Comparison of ENCODE assay signal across 26 mouse cellular contexts in genomic region chr13:22317366-22317765, GRCm38 (mm10). TPM values are rescaled to one million over a fixed set of nuclear protein-coding genes. Genes with fewer than 3 reads are reported as not detected.
"Had no signal": no experiment of that assay in that cellular context is flagged by ENCODE, and none has a peak within 500 bp of the region (broad histone marks: within the 10 kb centered on the region; RNA-seq: fewer than 3 reads in every experiment).

No protein-coding gene starts in this region.

- DNase-seq: retina, postnatal 1 day; right cerebral cortex, adult 18-20 months; right cerebral cortex, postnatal 14 days; right cerebral cortex, postnatal 25 days; right cerebral cortex, postnatal 4 days; spleen, adult 18-20 months; thymus, adult 18-20 months; thymus, adult 2 months; thymus, postnatal 14 days; thymus, postnatal 25 days; thymus, postnatal 36 days; thymus, postnatal 4 days had no signal

- H3K9me3 ChIP-seq: neural tube, embryonic 12.5 days; neural tube, embryonic 13.5 days; neural tube, embryonic 15.5 days; stomach, embryonic 15.5 days had no signal

- H3K9ac ChIP-seq: neural tube, embryonic 12.5 days; neural tube, embryonic 13.5 days; neural tube, embryonic 15.5 days; stomach, embryonic 15.5 days had no signal

- H3K4me3 ChIP-seq: neural tube, embryonic 12.5 days; neural tube, embryonic 13.5 days; neural tube, embryonic 15.5 days; stomach, embryonic 15.5 days had no signal

- H3K27me3 ChIP-seq: neural tube, embryonic 12.5 days; neural tube, embryonic 13.5 days; neural tube, embryonic 15.5 days; stomach, embryonic 15.5 days had no signal

- H3K27ac ChIP-seq: neural tube, embryonic 12.5 days; neural tube, embryonic 13.5 days; neural tube, embryonic 15.5 days; stomach, embryonic 15.5 days; stomach, postnatal 0 days had no signal

- H3K4me2 ChIP-seq: neural tube, embryonic 12.5 days; neural tube, embryonic 13.5 days; neural tube, embryonic 15.5 days; stomach, embryonic 15.5 days had no signal

- H3K4me1 ChIP-seq: neural tube, embryonic 12.5 days; neural tube, embryonic 13.5 days; neural tube, embryonic 15.5 days; stomach, embryonic 15.5 days had no signal

- H3K36me3 ChIP-seq: neural tube, embryonic 12.5 days; neural tube, embryonic 13.5 days; neural tube, embryonic 15.5 days; stomach, embryonic 15.5 days had no signal

RNA-seq across cellular contexts. Expression of gene Vmn1r197, which starts 7.0 kb away (rescaled TPM):
- total RNA-seq: neutrophil, adult 5-6 weeks had no signal
- polyA plus RNA-seq: neural tube, embryonic 12.5 days; neural tube, embryonic 13.5 days; neural tube, embryonic 14.5 days; neural tube, embryonic 15.5 days; small intestine, adult 2 months; spleen, adult 2 months; stomach, embryonic 14.5 days; stomach, embryonic 15.5 days; stomach, embryonic 16.5 days; stomach, postnatal 0 days; testis, adult 2 months; thymus, adult 2 months; thymus, postnatal 0 days; urinary bladder, adult 2 months had no signal

RNA-seq across cellular contexts. Expression of gene Vmn1r196, which starts 27.6 kb away (rescaled TPM):
- total RNA-seq: neutrophil, adult 5-6 weeks had no signal
- polyA plus RNA-seq: neural tube, embryonic 12.5 days; neural tube, embryonic 13.5 days; neural tube, embryonic 14.5 days; neural tube, embryonic 15.5 days; small intestine, adult 2 months; spleen, adult 2 months; stomach, embryonic 14.5 days; stomach, embryonic 15.5 days; stomach, embryonic 16.5 days; stomach, postnatal 0 days; testis, adult 2 months; thymus, adult 2 months; thymus, postnatal 0 days; urinary bladder, adult 2 months had no signal

RNA-seq across cellular contexts. Expression of gene Vmn1r198, which starts 32.8 kb away (rescaled TPM):
- polyA plus RNA-seq: neural tube, embryonic 12.5 days; neural tube, embryonic 13.5 days; neural tube, embryonic 14.5 days; neural tube, embryonic 15.5 days; small intestine, adult 2 months; spleen, adult 2 months; stomach, embryonic 14.5 days; stomach, embryonic 15.5 days; stomach, embryonic 16.5 days; stomach, postnatal 0 days; testis, adult 2 months; thymus, adult 2 months; thymus, postnatal 0 days; urinary bladder, adult 2 months had no signal

RNA-seq across cellular contexts. Expression of gene Vmn1r195, which starts 47.0 kb away (rescaled TPM):
- total RNA-seq: neutrophil, adult 5-6 weeks had no signal
- polyA plus RNA-seq: neural tube, embryonic 12.5 days; neural tube, embryonic 13.5 days; neural tube, embryonic 14.5 days; neural tube, embryonic 15.5 days; small intestine, adult 2 months; spleen, adult 2 months; stomach, embryonic 14.5 days; stomach, embryonic 15.5 days; stomach, embryonic 16.5 days; stomach, postnatal 0 days; testis, adult 2 months; thymus, adult 2 months; thymus, postnatal 0 days; urinary bladder, adult 2 months had no signal
